Comparison of ENCODE assay signal across 12 mouse cellular contexts in the genomic region with DNA sequence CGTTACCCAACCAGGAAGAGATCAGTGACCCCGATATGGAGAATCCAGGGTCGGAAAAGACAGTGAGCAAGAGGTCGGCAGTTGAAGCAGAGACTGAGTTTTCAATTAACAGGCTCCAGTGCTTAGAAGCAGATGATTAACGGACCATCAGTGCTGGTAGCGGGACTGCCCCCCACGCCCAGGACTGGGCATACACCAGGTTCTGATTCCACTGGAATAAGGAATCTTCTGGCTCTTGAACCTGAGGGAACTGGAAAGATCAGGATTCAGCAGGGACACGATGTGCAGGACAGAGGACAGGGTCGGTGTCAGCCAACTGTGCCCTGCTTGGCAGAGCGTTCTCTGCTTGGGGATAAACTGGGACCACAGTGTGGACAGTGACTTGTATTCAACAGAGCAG. TPM values are rescaled to one million over a fixed set of nuclear protein-coding genes. Genes with fewer than 3 reads are reported as not detected.
"Had no signal": no experiment of that assay in that cellular context is flagged by ENCODE, and none has a peak within 500 bp of the region (broad histone marks: within the 10 kb centered on the region; RNA-seq: fewer than 3 reads in every experiment).

No protein-coding gene starts in this region.

- H3K36me3 ChIP-seq: limb, embryonic 10.5 days; liver, embryonic 12.5 days; midbrain, embryonic 10.5 days; midbrain, embryonic 15.5 days; neural tube, embryonic 13.5 days had no signal

- H3K4me3 ChIP-seq: left cerebral cortex, adult 2 months; limb, embryonic 10.5 days; liver, embryonic 12.5 days; midbrain, embryonic 10.5 days; midbrain, embryonic 15.5 days; neural tube, embryonic 13.5 days had no signal

- H3K27me3 ChIP-seq: midbrain, embryonic 15.5 days; neural tube, embryonic 13.5 days had no signal

- DNase-seq: lung, postnatal 36 days; right cerebral cortex, postnatal 25 days; thymus, postnatal 4 days had no signal

- H3K4me1 ChIP-seq: midbrain, embryonic 15.5 days; neural tube, embryonic 13.5 days had no signal

- H3K9me3 ChIP-seq: limb, embryonic 10.5 days; liver, embryonic 12.5 days; midbrain, embryonic 10.5 days; midbrain, embryonic 15.5 days; neural tube, embryonic 13.5 days had no signal

- H3K4me2 ChIP-seq: liver, embryonic 12.5 days; midbrain, embryonic 15.5 days; neural tube, embryonic 13.5 days had no signal

- H3K27ac ChIP-seq: left cerebral cortex, adult 2 months; limb, embryonic 10.5 days; liver, embryonic 12.5 days; midbrain, embryonic 10.5 days; midbrain, embryonic 15.5 days; neural tube, embryonic 13.5 days; stomach, postnatal 0 days had no signal

- H3K9ac ChIP-seq: liver, embryonic 12.5 days; midbrain, embryonic 15.5 days; neural tube, embryonic 13.5 days had no signal

- ATAC-seq: hindbrain, embryonic 16.5 days; liver, embryonic 12.5 days; midbrain, embryonic 15.5 days had no signal

RNA-seq across cellular contexts. Expression of a gene that starts 52.8 kb away (rescaled TPM):
- total RNA-seq: megakaryocyte progenitor cell, adult 5-6 weeks had no signal
